Mouse (Mus musculus) left cerebral cortex, adult 11 months (tissue): Measurements from ENCODE around the gene Foxc1.
A peak's percentile ranks its signal among the peaks of the same experiment; 100 is the strongest.

Experiments
- DNase-seq: peaks from one replicate; pipeline ENCODE4 v3.0.0; 2022; ENCODE audit warnings: low spot score

Gene Foxc1

GRCm38 (mm10) chr13:31806428-31806832, at the start of gene Foxc1:
TSS of gene Foxc1 (plus strand) at chr13:31806633.
- DNase-seq: peak; percentile 32

GRCm38 (mm10) chr13:31760411-31760810, 46.0 kb upstream of the Foxc1 start:
- DNase-seq: no peak

GRCm38 (mm10) chr13:31761057-31761456, 45.4 kb upstream of the Foxc1 start:
- no peak for DNase-seq

GRCm38 (mm10) chr13:31764419-31764818, 42.0 kb upstream of the Foxc1 start:
- DNase-seq: no peak

GRCm38 (mm10) chr13:31765564-31765963, 40.9 kb upstream of the Foxc1 start:
- DNase-seq: no peak

GRCm38 (mm10) chr13:31772882-31773281, 33.6 kb upstream of the Foxc1 start:
- no peak for DNase-seq

- no peak for DNase-seq
Measured at GRCm38 (mm10) chr13:31775762-31776161, 30.7 kb upstream of the Foxc1 start.

- no peak for DNase-seq
Measured at GRCm38 (mm10) chr13:31779281-31779981, 27.0 kb upstream of the Foxc1 start.

GRCm38 (mm10) chr13:31780299-31780698, 26.1 kb upstream of the Foxc1 start:
- no peak for DNase-seq

GRCm38 (mm10) chr13:31782063-31782462, 24.4 kb upstream of the Foxc1 start:
- no peak for DNase-seq

- DNase-seq: no peak
Measured at GRCm38 (mm10) chr13:31784757-31785156, 21.7 kb upstream of the Foxc1 start.

GRCm38 (mm10) chr13:31792480-31793132, 13.8 kb upstream of the Foxc1 start:
- no peak for DNase-seq

GRCm38 (mm10) chr13:31793163-31793562, 13.3 kb upstream of the Foxc1 start:
- no peak for DNase-seq

GRCm38 (mm10) chr13:31797346-31797745, 9.1 kb upstream of the Foxc1 start:
- no peak for DNase-seq

GRCm38 (mm10) chr13:31798075-31798474, 8.4 kb upstream of the Foxc1 start:
- no peak for DNase-seq

GRCm38 (mm10) chr13:31800581-31801576, 5.6 kb upstream of the Foxc1 start:
- no peak for DNase-seq

- no peak for DNase-seq
Measured at GRCm38 (mm10) chr13:31801703-31802305, 4.6 kb upstream of the Foxc1 start.

GRCm38 (mm10) chr13:31802447-31802846, 4.0 kb upstream of the Foxc1 start:
- DNase-seq: no peak

GRCm38 (mm10) chr13:31803166-31804093, 3.0 kb upstream of the Foxc1 start:
- no peak for DNase-seq

GRCm38 (mm10) chr13:31804571-31804970, 1.9 kb upstream of the Foxc1 start:
- DNase-seq: no peak
